Mouse (Mus musculus): ENCODE measurements around the gene Irf2bp2. TPM values are rescaled to one million over a fixed set of nuclear protein-coding genes. Genes with fewer than 3 reads are reported as not detected.
"Not testable (repeated sequence)": the region's sequence is repeated elsewhere in the genome, so short reads cannot be mapped to it uniquely, and the experiment has no call there.

Gene Irf2bp2
- total RNA-seq, 2 experiments from 2014 or later = 8.8 to 24.7 TPM

GRCm38 (mm10) chr8:126603241-126603947, 9.6 kb upstream of the Irf2bp2 start:
- no peak for ATAC-seq (replicated peaks; ENCODE audit: low FRiP score, poor library complexity, severe bottlenecking)

GRCm38 (mm10) chr8:126602641-126603040, 8.9 kb upstream of the Irf2bp2 start:
- ATAC-seq (replicated peaks; ENCODE audit: low FRiP score, poor library complexity, severe bottlenecking) = no peak

GRCm38 (mm10) chr8:126601325-126601724, 7.5 kb upstream of the Irf2bp2 start:
- ATAC-seq (replicated peaks; ENCODE audit: low FRiP score, poor library complexity, severe bottlenecking) = no peak

GRCm38 (mm10) chr8:126600816-126601243, 7.0 kb upstream of the Irf2bp2 start:
- no peak for ATAC-seq (replicated peaks; ENCODE audit: low FRiP score, poor library complexity, severe bottlenecking)

GRCm38 (mm10) chr8:126600388-126600787, 6.6 kb upstream of the Irf2bp2 start:
- not testable (repeated sequence) for ATAC-seq (replicated peaks; ENCODE audit: low FRiP score, poor library complexity, severe bottlenecking)

GRCm38 (mm10) chr8:126599297-126599696, 5.5 kb upstream of the Irf2bp2 start:
- no peak for ATAC-seq (replicated peaks; ENCODE audit: low FRiP score, poor library complexity, severe bottlenecking)

- ATAC-seq (replicated peaks; ENCODE audit: low FRiP score, poor library complexity, severe bottlenecking) = peak; percentile 47
Observed at GRCm38 (mm10) chr8:126598218-126598617, 4.4 kb upstream of the Irf2bp2 start.

- ATAC-seq (replicated peaks; ENCODE audit: low FRiP score, poor library complexity, severe bottlenecking) = no peak
Observed at GRCm38 (mm10) chr8:126596721-126597120, 2.9 kb upstream of the Irf2bp2 start.

GRCm38 (mm10) chr8:126596097-126596634, 2.4 kb upstream of the Irf2bp2 start:
- no peak for ATAC-seq (replicated peaks; ENCODE audit: low FRiP score, poor library complexity, severe bottlenecking)

GRCm38 (mm10) chr8:126595204-126596061, 1.6 kb upstream of the Irf2bp2 start:
- no peak for ATAC-seq (replicated peaks; ENCODE audit: low FRiP score, poor library complexity, severe bottlenecking)

- peak; percentile 60 for ATAC-seq (replicated peaks; ENCODE audit: low FRiP score, poor library complexity, severe bottlenecking)
Observed at GRCm38 (mm10) chr8:126594481-126595000, 755 bp upstream of the Irf2bp2 start.

- no peak for ATAC-seq (replicated peaks; ENCODE audit: low FRiP score, poor library complexity, severe bottlenecking)
Observed at GRCm38 (mm10) chr8:126592771-126593571, 815 bp downstream of the Irf2bp2 start.

GRCm38 (mm10) chr8:126592381-126592770, 1.4 kb downstream of the Irf2bp2 start:
- no peak for ATAC-seq (replicated peaks; ENCODE audit: low FRiP score, poor library complexity, severe bottlenecking)

- no peak for ATAC-seq (replicated peaks; ENCODE audit: low FRiP score, poor library complexity, severe bottlenecking)
Observed at GRCm38 (mm10) chr8:126591821-126592268, 1.9 kb downstream of the Irf2bp2 start.

- no peak for ATAC-seq (replicated peaks; ENCODE audit: low FRiP score, poor library complexity, severe bottlenecking)
Observed at GRCm38 (mm10) chr8:126591141-126591820, 2.5 kb downstream of the Irf2bp2 start.

GRCm38 (mm10) chr8:126590599-126590998, 3.2 kb downstream of the Irf2bp2 start:
- ATAC-seq (replicated peaks; ENCODE audit: low FRiP score, poor library complexity, severe bottlenecking) = no peak

- ATAC-seq (replicated peaks; ENCODE audit: low FRiP score, poor library complexity, severe bottlenecking) = peak; percentile 53
Observed at GRCm38 (mm10) chr8:126590024-126590529, 3.7 kb downstream of the Irf2bp2 start.

- ATAC-seq (replicated peaks; ENCODE audit: low FRiP score, poor library complexity, severe bottlenecking) = no peak
Observed at GRCm38 (mm10) chr8:126589507-126590023, 4.2 kb downstream of the Irf2bp2 start.

Data from erythroid progenitor cell, adult 5-6 weeks (primary cell).